In genomic region chr1:152356721-152357120, GRCm38 (mm10) we compare ENCODE assay signal across 17 mouse cellular contexts. TPM values are rescaled to one million over a fixed set of nuclear protein-coding genes. Genes with fewer than 3 reads are reported as not detected.
A peak's percentile ranks its signal among the peaks of the same experiment; 100 is the strongest.
DNase-seq lines count a peak whose midpoint lies in the region; ATAC-seq and TF ChIP-seq lines count a peak whose summit lies in the region.
"Had no signal": no experiment of that assay in that cellular context is flagged by ENCODE, and none has a peak within 500 bp of the region (broad histone marks: within the 10 kb centered on the region; RNA-seq: fewer than 3 reads in every experiment).

No protein-coding gene starts in this region.

- no peaks in the 10 kb centered on the region for H3K9me3 ChIP-seq in forebrain, embryonic 14.5 days (replicated peaks; ENCODE audit: control insufficient read depth, low read length)
- H3K9me3 ChIP-seq in forebrain, embryonic 13.5 days (replicated peaks): no peaks in the 10 kb centered on the region
- H3K9me3 ChIP-seq in stomach, postnatal 0 days (ENCODE audit: control insufficient read depth, low read length): no peaks in the 10 kb centered on the region
- H3K9me3 ChIP-seq: limb, embryonic 13.5 days; liver, embryonic 15.5 days; neural tube, embryonic 12.5 days had no signal

- no peaks in the 10 kb centered on the region for H3K4me1 ChIP-seq in forebrain, embryonic 14.5 days (ENCODE audit: control insufficient read depth, insufficient read depth, low read length)
- H3K4me1 ChIP-seq in forebrain, embryonic 13.5 days: no peaks in the 10 kb centered on the region
- no peaks in the 10 kb centered on the region for H3K4me1 ChIP-seq in stomach, postnatal 0 days (replicated peaks; ENCODE audit: control insufficient read depth, insufficient read depth)
- H3K4me1 ChIP-seq: limb, embryonic 13.5 days; liver, embryonic 15.5 days; neural tube, embryonic 12.5 days had no signal

- 0 out of 2 replicates have a peak, but pooled peaks have one; percentile 7 for TF ChIP-seq CTCF in stomach, postnatal 0 days (IDR thresholded peaks at IDR 0.05; ENCODE audit: low read depth)

- peak; percentile 23 for DNase-seq in forebrain, embryonic 14.5 days (ENCODE audit: low spot score)
- peak; percentile 23 for DNase-seq in ovary, adult 18-20 months (ENCODE audit: low spot score)
- no peak for DNase-seq in ovary, postnatal 10 days (ENCODE audit: low spot score)
- DNase-seq in kidney, postnatal 14 days: peak; percentile 57
- DNase-seq in stomach, postnatal 0 days (ENCODE audit: low spot score): no peak
- DNase-seq in layer of hippocampus, postnatal 10 days (ENCODE audit: low spot score in 2 of 2): no peak
- no peak for DNase-seq in cerebellum, postnatal 36 days
- DNase-seq: adrenal gland, postnatal 14 days; cerebellum, adult 9-11 months; retina, postnatal 1 day; thymus, postnatal 14 days had no signal

- ATAC-seq in forebrain, embryonic 14.5 days: no peak
- no peak for ATAC-seq in forebrain, embryonic 13.5 days
- no peak for ATAC-seq in stomach, postnatal 0 days (ENCODE audit: low FRiP score, low TSS enrichment)
- ATAC-seq: forebrain, embryonic 16.5 days had no signal

- H3K27ac ChIP-seq in forebrain, embryonic 14.5 days (ENCODE audit: low read depth, low read length): no peak overlapping the region
- H3K27ac ChIP-seq in forebrain, embryonic 13.5 days: no peak overlapping the region
- no peak overlapping the region for H3K27ac ChIP-seq in stomach, postnatal 0 days (replicated peaks)
- H3K27ac ChIP-seq: limb, embryonic 13.5 days; liver, embryonic 15.5 days; neural tube, embryonic 12.5 days had no signal

- 84% methylated on average over 4 of the region's 4 CpGs for WGBS in forebrain, embryonic 14.5 days
- 77% methylated on average over 4 of the region's 4 CpGs for WGBS in forebrain, embryonic 13.5 days
- 58% methylated on average over 4 of the region's 4 CpGs for WGBS in stomach, postnatal 0 days

- no peak for TF ChIP-seq EP300 in stomach, postnatal 0 days (optimal IDR thresholded peaks at IDR 0.05)

- H3K9ac ChIP-seq in forebrain, embryonic 14.5 days (ENCODE audit: low read length): no peak overlapping the region
- no peak overlapping the region for H3K9ac ChIP-seq in forebrain, embryonic 13.5 days
- H3K9ac ChIP-seq in stomach, postnatal 0 days (ENCODE audit: low read length): no peak overlapping the region
- H3K9ac ChIP-seq: limb, embryonic 13.5 days; liver, embryonic 15.5 days; neural tube, embryonic 12.5 days had no signal

- no peaks in the 10 kb centered on the region for H3K27me3 ChIP-seq in forebrain, embryonic 14.5 days (replicated peaks; ENCODE audit: control insufficient read depth, insufficient read depth, low read length)
- no peaks in the 10 kb centered on the region for H3K27me3 ChIP-seq in forebrain, embryonic 13.5 days
- H3K27me3 ChIP-seq in stomach, postnatal 0 days (ENCODE audit: control insufficient read depth, insufficient read depth, low read length): no peaks in the 10 kb centered on the region
- H3K27me3 ChIP-seq: limb, embryonic 13.5 days; liver, embryonic 15.5 days; neural tube, embryonic 12.5 days had no signal

- H3K4me3 ChIP-seq in forebrain, embryonic 14.5 days (ENCODE audit: low read depth, low read length): no peak overlapping the region
- H3K4me3 ChIP-seq in forebrain, embryonic 13.5 days: no peak overlapping the region
- H3K4me3 ChIP-seq in stomach, postnatal 0 days (ENCODE audit: low read depth, low read length): no peak overlapping the region
- H3K4me3 ChIP-seq: limb, embryonic 13.5 days; liver, embryonic 15.5 days; neural tube, embryonic 12.5 days had no signal

- no peaks in the 10 kb centered on the region for H3K36me3 ChIP-seq in forebrain, embryonic 14.5 days (ENCODE audit: control insufficient read depth, insufficient read depth, low read length)
- no peaks in the 10 kb centered on the region for H3K36me3 ChIP-seq in forebrain, embryonic 13.5 days (ENCODE audit: poor library complexity, severe bottlenecking)
- H3K36me3 ChIP-seq in stomach, postnatal 0 days (ENCODE audit: control insufficient read depth, insufficient read depth, low read length): no peaks in the 10 kb centered on the region
- H3K36me3 ChIP-seq: limb, embryonic 13.5 days; liver, embryonic 15.5 days; neural tube, embryonic 12.5 days had no signal

- no peak overlapping the region for H3K4me2 ChIP-seq in forebrain, embryonic 14.5 days (ENCODE audit: low read length)
- no peak overlapping the region for H3K4me2 ChIP-seq in forebrain, embryonic 13.5 days
- no peak overlapping the region for H3K4me2 ChIP-seq in stomach, postnatal 0 days (replicated peaks; ENCODE audit: low read depth)
- H3K4me2 ChIP-seq: limb, embryonic 13.5 days; liver, embryonic 15.5 days; neural tube, embryonic 12.5 days had no signal

RNA-seq across cellular contexts. Expression of gene Tsen15, which starts 29.8 kb away (rescaled TPM):
- polyA plus RNA-seq in forebrain, embryonic 14.5 days (2014; fragmentation: Nextera tagmentation; extraction: Ambion mirVana): 43.3 and 45.9 TPM in 2 replicates
- polyA plus RNA-seq in forebrain, embryonic 13.5 days (2015; fragmentation: Nextera tagmentation; extraction: Ambion mirVana): 54.2 and 57.2 TPM in 2 replicates
- polyA plus RNA-seq in stomach, postnatal 0 days (2015; fragmentation: Nextera tagmentation; extraction: Ambion mirVana): 26.4 and 27.6 TPM in 2 replicates
- 10 to 100 TPM; 26.0 to 28.9 TPM for total RNA-seq in layer of hippocampus, postnatal 10 days (2021)

RNA-seq across cellular contexts. Expression of gene Colgalt2, which starts 42.9 kb away (rescaled TPM):
- polyA plus RNA-seq in forebrain, embryonic 14.5 days (2014; fragmentation: Nextera tagmentation; extraction: Ambion mirVana): 2.6 and 2.7 TPM in 2 replicates
- polyA plus RNA-seq in forebrain, embryonic 13.5 days (2015; fragmentation: Nextera tagmentation; extraction: Ambion mirVana): 1.3 and 1.5 TPM in 2 replicates
- 0.47 and 0.50 TPM in 2 replicates for polyA plus RNA-seq in stomach, postnatal 0 days (2015; fragmentation: Nextera tagmentation; extraction: Ambion mirVana)
- total RNA-seq in layer of hippocampus, postnatal 10 days (2021): 10 to 100 TPM in 1 of 2 experiments, 1 to 10 TPM in 1; 9.7 to 10.1 TPM
- total RNA-seq: megakaryocyte-erythroid progenitor cell, adult 5-6 weeks had no signal

Comparison
In these comparisons a context has a peak if more than half of its experiments do, and no peak if none do; other contexts are left out.
1. DNase-seq: peak in forebrain, embryonic 14.5 days (single experiment), ovary, adult 18-20 months (single experiment) and kidney, postnatal 14 days (single experiment); none in ovary, postnatal 10 days (single experiment), stomach, postnatal 0 days (single experiment), layer of hippocampus, postnatal 10 days (0 of 2) and cerebellum, postnatal 36 days (0 of 2).